Mouse (Mus musculus) kidney, postnatal 4 days (tissue): Measurements from ENCODE around the gene H2afy.

Experiments used
- DNase-seq, 2 experiments: peaks; one replicate each; pipeline ENCODE4 v3.0.0; 2021; ENCODE audit warnings: mixed read lengths in 2 of 2

The H2afy gene

GRCm38 (mm10) chr13:56110694-56111531, 25.2 kb downstream of the H2afy start:
- DNase-seq: no peak

GRCm38 (mm10) chr13:56109703-56110102, 26.5 kb downstream of the H2afy start:
- no peak for DNase-seq

GRCm38 (mm10) chr13:56108849-56109519, 27.2 kb downstream of the H2afy start:
- no peak for DNase-seq

- no peak for DNase-seq
Observed at GRCm38 (mm10) chr13:56104971-56105391, 31.2 kb downstream of the H2afy start.

- DNase-seq: no peak
Observed at GRCm38 (mm10) chr13:56103796-56104746, 32.1 kb downstream of the H2afy start.

- no peak for DNase-seq
Observed at GRCm38 (mm10) chr13:56102160-56102559, 34.0 kb downstream of the H2afy start.

- DNase-seq: peak in 1 of 2 experiments; percentile 10
Observed at GRCm38 (mm10) chr13:56095601-56096195, 40.5 kb downstream of the H2afy start.

GRCm38 (mm10) chr13:56094544-56094943, 41.6 kb downstream of the H2afy start:
- DNase-seq: no peak

GRCm38 (mm10) chr13:56093680-56094079, 42.5 kb downstream of the H2afy start:
- DNase-seq: no peak

- no peak for DNase-seq
Observed at GRCm38 (mm10) chr13:56092606-56093005, 43.6 kb downstream of the H2afy start.

GRCm38 (mm10) chr13:56090597-56090996, 45.6 kb downstream of the H2afy start:
- no peak for DNase-seq

- no peak for DNase-seq
Observed at GRCm38 (mm10) chr13:56088602-56089001, 47.6 kb downstream of the H2afy start.

GRCm38 (mm10) chr13:56087936-56088335, 48.2 kb downstream of the H2afy start:
- DNase-seq: peak; percentile 43 to 60

- DNase-seq: no peak
Observed at GRCm38 (mm10) chr13:56084146-56084905, 51.8 kb downstream of the H2afy start.

- DNase-seq: no peak
Observed at GRCm38 (mm10) chr13:56081656-56082055, 54.5 kb downstream of the H2afy start.

GRCm38 (mm10) chr13:56079616-56080015, 56.5 kb downstream of the H2afy start:
- DNase-seq: no peak

- DNase-seq: peak in 1 of 2 experiments; percentile 34
Observed at GRCm38 (mm10) chr13:56078724-56079262, 57.4 kb downstream of the H2afy start.

GRCm38 (mm10) chr13:56075930-56076329, 60.2 kb downstream of the H2afy start:
- no peak for DNase-seq

GRCm38 (mm10) chr13:56073186-56073585, 63.0 kb downstream of the H2afy start:
- no peak for DNase-seq

GRCm38 (mm10) chr13:56072268-56072607, 63.9 kb downstream of the H2afy start:
- DNase-seq: peak in 1 of 2 experiments; percentile 40

GRCm38 (mm10) chr13:56071586-56072267, 64.4 kb downstream of the H2afy start:
- peak in 1 of 2 experiments; percentile 1 for DNase-seq
